Mouse (Mus musculus) stomach, postnatal 0 days (tissue): Measurements from ENCODE around the gene Kirrel3.

ENCODE experiments used
- CTCF ChIP-seq: IDR thresholded peaks from 2 replicates; pipeline ENCODE4 v1.5.1; 2016; ENCODE audit warnings: antibody characterized with exemption, low read depth, mild to moderate bottlenecking, moderate library complexity
- EP300 ChIP-seq: optimal IDR thresholded peaks from 2 replicates; pipeline ENCODE3; 2016; ENCODE audit warnings: antibody characterized with exemption

GRCm38 (mm10) chr9:34795226-34795625 lies 309.5 kb downstream of the Kirrel3 start:
- TF ChIP-seq CTCF (no peak), EP300 (no peak)
